Mouse (Mus musculus): ENCODE measurements around the gene Dtnbp1. TPM values are rescaled to one million over a fixed set of nuclear protein-coding genes. Genes with fewer than 3 reads are reported as not detected.

Gene Dtnbp1
- polyA plus RNA-seq, 1 experiment from 2014 or later: 78.2 TPM

GRCm38 (mm10) chr13:44918269-44918668 lies 83.7 kb downstream of the Dtnbp1 start:
- no peak overlapping the region for H3K4me3 ChIP-seq
- H3K4me2 ChIP-seq: no peak overlapping the region
- H3K9me3 ChIP-seq: no peaks in the 10 kb centered on the region
- 100% methylated on average over 2 of the region's 2 CpGs for WGBS
- no peaks in the 10 kb centered on the region for H3K27me3 ChIP-seq (replicated peaks)
- H3K9ac ChIP-seq: no peak overlapping the region
- ATAC-seq (ENCODE audit: extremely low read depth, insufficient number of reproducible peaks, low FRiP score, low TSS enrichment): no peak
- H3K27ac ChIP-seq (replicated peaks): no peak overlapping the region
- H3K4me1 ChIP-seq: 0 out of 2 replicates have a peak, but pooled peaks cover 4% of the 10 kb centered on the region
- H3K36me3 ChIP-seq: peaks cover 100% of the 10 kb centered on the region

- WGBS: 91% methylated on average over 4 of the region's 4 CpGs
- no peak overlapping the region for H3K4me2 ChIP-seq
- no peak overlapping the region for H3K27ac ChIP-seq (replicated peaks)
- no peak overlapping the region for H3K9ac ChIP-seq
- no peaks in the 10 kb centered on the region for H3K9me3 ChIP-seq
- peaks cover 100% of the 10 kb centered on the region for H3K36me3 ChIP-seq
- no peak for ATAC-seq (ENCODE audit: extremely low read depth, insufficient number of reproducible peaks, low FRiP score, low TSS enrichment)
- H3K4me1 ChIP-seq: peaks cover 10% of the 10 kb centered on the region
- no peak overlapping the region for H3K4me3 ChIP-seq
- H3K27me3 ChIP-seq (replicated peaks): no peaks in the 10 kb centered on the region
Observed at GRCm38 (mm10) chr13:44917202-44917601, 84.7 kb downstream of the Dtnbp1 start.

- Histone ChIP-seq H3K9me3 (no peaks in the 10 kb centered on the region), H3K27me3 (replicated peaks) (no peaks in the 10 kb centered on the region), H3K4me2 (no peak overlapping the region), H3K4me3 (no peak overlapping the region), H3K27ac (replicated peaks) (no peak overlapping the region), H3K36me3 (peaks cover 98% of the 10 kb centered on the region), H3K9ac (no peak overlapping the region), H3K4me1 (peaks cover 19% of the 10 kb centered on the region)
- 45% methylated on average over 4 of the region's 4 CpGs for WGBS
- ATAC-seq (ENCODE audit: extremely low read depth, insufficient number of reproducible peaks, low FRiP score, low TSS enrichment): no peak
Observed at GRCm38 (mm10) chr13:44915945-44916344, 86.0 kb downstream of the Dtnbp1 start.

GRCm38 (mm10) chr13:44915382-44915781 lies 86.6 kb downstream of the Dtnbp1 start:
- Histone ChIP-seq H3K4me2 (no peak overlapping the region), H3K27ac (replicated peaks) (no peak overlapping the region), H3K9ac (no peak overlapping the region), H3K4me3 (no peak overlapping the region), H3K36me3 (peaks cover 98% of the 10 kb centered on the region), H3K4me1 (peaks cover 25% of the 10 kb centered on the region), H3K27me3 (replicated peaks) (no peaks in the 10 kb centered on the region), H3K9me3 (no peaks in the 10 kb centered on the region)
- 82% methylated on average over 5 of the region's 5 CpGs for WGBS
- ATAC-seq (ENCODE audit: extremely low read depth, insufficient number of reproducible peaks, low FRiP score, low TSS enrichment): no peak

- no peak for ATAC-seq (ENCODE audit: extremely low read depth, insufficient number of reproducible peaks, low FRiP score, low TSS enrichment)
- 60% methylated on average over 7 of the region's 7 CpGs for WGBS
- Histone ChIP-seq H3K4me1 (peaks cover 43% of the 10 kb centered on the region), H3K27ac (replicated peaks) (no peak overlapping the region), H3K4me2 (no peak overlapping the region), H3K9ac (no peak overlapping the region), H3K4me3 (no peak overlapping the region), H3K27me3 (replicated peaks) (no peaks in the 10 kb centered on the region), H3K9me3 (no peaks in the 10 kb centered on the region), H3K36me3 (peaks cover 94% of the 10 kb centered on the region)
Observed at GRCm38 (mm10) chr13:44913560-44913959, 88.4 kb downstream of the Dtnbp1 start.

- no peak for ATAC-seq (ENCODE audit: extremely low read depth, insufficient number of reproducible peaks, low FRiP score, low TSS enrichment)
- WGBS: 79% methylated on average over 2 of the region's 2 CpGs
- H3K9ac ChIP-seq: no peak overlapping the region
Observed at GRCm38 (mm10) chr13:44912851-44913250, 89.1 kb downstream of the Dtnbp1 start.

GRCm38 (mm10) chr13:44908790-44909189 lies 93.2 kb downstream of the Dtnbp1 start:
- no peak for ATAC-seq (ENCODE audit: extremely low read depth, insufficient number of reproducible peaks, low FRiP score, low TSS enrichment)
- H3K9me3 ChIP-seq: no peaks in the 10 kb centered on the region
- no peak overlapping the region for H3K4me2 ChIP-seq
- no peak overlapping the region for H3K9ac ChIP-seq
- peaks cover 60% of the 10 kb centered on the region for H3K4me1 ChIP-seq
- H3K27ac ChIP-seq (replicated peaks): peak overlapping the region; percentile 75
- H3K36me3 ChIP-seq: peaks cover 84% of the 10 kb centered on the region
- WGBS: 39% methylated on average over 1 of the region's 1 CpGs
- no peaks in the 10 kb centered on the region for H3K27me3 ChIP-seq (replicated peaks)
- H3K4me3 ChIP-seq: no peak overlapping the region

More at GRCm38 (mm10) chr13:44912851-44913250, 89.1 kb downstream of the Dtnbp1 start:
- Histone ChIP-seq H3K27ac (replicated peaks) (0 out of 2 replicates have a peak overlapping the region, but pooled peaks have one; percentile 1), H3K36me3 (peaks cover 88% of the 10 kb centered on the region), H3K9me3 (no peaks in the 10 kb centered on the region), H3K4me3 (no peak overlapping the region), H3K4me2 (no peak overlapping the region), H3K4me1 (peaks cover 50% of the 10 kb centered on the region), H3K27me3 (replicated peaks) (no peaks in the 10 kb centered on the region)

- peaks cover 82% of the 10 kb centered on the region for H3K36me3 ChIP-seq
- H3K4me1 ChIP-seq: peaks cover 59% of the 10 kb centered on the region
- WGBS: 42% methylated on average over 6 of the region's 6 CpGs
Observed at GRCm38 (mm10) chr13:44907702-44908101, 94.2 kb downstream of the Dtnbp1 start.

GRCm38 (mm10) chr13:44906141-44906540 lies 95.8 kb downstream of the Dtnbp1 start:
- Histone ChIP-seq H3K4me1 (peaks cover 46% of the 10 kb centered on the region), H3K27ac (replicated peaks) (no peak overlapping the region), H3K9ac (no peak overlapping the region), H3K9me3 (no peaks in the 10 kb centered on the region), H3K36me3 (peaks cover 83% of the 10 kb centered on the region), H3K4me2 (no peak overlapping the region), H3K27me3 (replicated peaks) (no peaks in the 10 kb centered on the region), H3K4me3 (no peak overlapping the region)
- 86% methylated on average over 11 of the region's 11 CpGs for WGBS
- no peak for ATAC-seq (ENCODE audit: extremely low read depth, insufficient number of reproducible peaks, low FRiP score, low TSS enrichment)

More at GRCm38 (mm10) chr13:44907702-44908101, 94.2 kb downstream of the Dtnbp1 start:
- Histone ChIP-seq H3K27me3 (replicated peaks) (no peaks in the 10 kb centered on the region), H3K9ac (no peak overlapping the region), H3K27ac (replicated peaks) (peak overlapping the region; percentile 75), H3K4me3 (no peak overlapping the region), H3K9me3 (no peaks in the 10 kb centered on the region), H3K4me2 (no peak overlapping the region)
- peak; percentile 46; the same call in 1 of the 2 replicates for ATAC-seq (ENCODE audit: extremely low read depth, insufficient number of reproducible peaks, low FRiP score, low TSS enrichment)

GRCm38 (mm10) chr13:44904271-44904670 lies 97.7 kb downstream of the Dtnbp1 start:
- WGBS: 48% methylated on average over 1 of the region's 1 CpGs
- Histone ChIP-seq H3K4me2 (no peak overlapping the region), H3K4me1 (peaks cover 28% of the 10 kb centered on the region), H3K27ac (replicated peaks) (no peak overlapping the region), H3K9ac (no peak overlapping the region), H3K27me3 (replicated peaks) (no peaks in the 10 kb centered on the region), H3K4me3 (no peak overlapping the region), H3K9me3 (no peaks in the 10 kb centered on the region), H3K36me3 (peaks cover 70% of the 10 kb centered on the region)
- ATAC-seq (ENCODE audit: extremely low read depth, insufficient number of reproducible peaks, low FRiP score, low TSS enrichment): no peak

GRCm38 (mm10) chr13:44903416-44903815 lies 98.5 kb downstream of the Dtnbp1 start:
- no peaks in the 10 kb centered on the region for H3K27me3 ChIP-seq (replicated peaks)
- no peak overlapping the region for H3K4me2 ChIP-seq
- no peak for ATAC-seq (ENCODE audit: extremely low read depth, insufficient number of reproducible peaks, low FRiP score, low TSS enrichment)
- H3K9me3 ChIP-seq: no peaks in the 10 kb centered on the region
- H3K36me3 ChIP-seq: peaks cover 74% of the 10 kb centered on the region
- H3K27ac ChIP-seq (replicated peaks): no peak overlapping the region
- peaks cover 19% of the 10 kb centered on the region for H3K4me1 ChIP-seq
- H3K9ac ChIP-seq: no peak overlapping the region
- no peak overlapping the region for H3K4me3 ChIP-seq

GRCm38 (mm10) chr13:44902299-44902698 lies 99.6 kb downstream of the Dtnbp1 start:
- WGBS: 92% methylated on average over 6 of the region's 6 CpGs
- H3K9ac ChIP-seq: no peak overlapping the region
- no peak overlapping the region for H3K27ac ChIP-seq (replicated peaks)
- ATAC-seq (ENCODE audit: extremely low read depth, insufficient number of reproducible peaks, low FRiP score, low TSS enrichment): no peak
- H3K36me3 ChIP-seq: peaks cover 79% of the 10 kb centered on the region
- no peaks in the 10 kb centered on the region for H3K9me3 ChIP-seq
- no peaks in the 10 kb centered on the region for H3K27me3 ChIP-seq (replicated peaks)
- peaks cover 8% of the 10 kb centered on the region for H3K4me1 ChIP-seq
- H3K4me2 ChIP-seq: no peak overlapping the region
- no peak overlapping the region for H3K4me3 ChIP-seq
